Mouse (Mus musculus): ENCODE results near the gene Dok3. TPM values are rescaled to one million over a fixed set of nuclear protein-coding genes. Genes with fewer than 3 reads are reported as not detected.

The Dok3 gene
- total RNA-seq, 2 experiments from 2014 or later, result 1.6 to 3.3 TPM

- DNase-seq, result no peak
Measured at GRCm38 (mm10) chr13:55507877-55508276, 21.2 kb downstream of the Dok3 start.

GRCm38 (mm10) chr13:55506697-55507096, 22.4 kb downstream of the Dok3 start:
- no peak for DNase-seq

- no peak for DNase-seq
Measured at GRCm38 (mm10) chr13:55505810-55506209, 23.3 kb downstream of the Dok3 start.

- DNase-seq, result no peak
Measured at GRCm38 (mm10) chr13:55504390-55504789, 24.7 kb downstream of the Dok3 start.

GRCm38 (mm10) chr13:55502405-55502804, 26.7 kb downstream of the Dok3 start:
- no peak for DNase-seq

GRCm38 (mm10) chr13:55500575-55500974, 28.5 kb downstream of the Dok3 start:
- no peak for DNase-seq

GRCm38 (mm10) chr13:55498906-55499305, 30.2 kb downstream of the Dok3 start:
- no peak for DNase-seq

- no peak for DNase-seq
Measured at GRCm38 (mm10) chr13:55496661-55497060, 32.4 kb downstream of the Dok3 start.

- no peak for DNase-seq
Measured at GRCm38 (mm10) chr13:55495702-55496101, 33.4 kb downstream of the Dok3 start.

- DNase-seq, result peak; percentile 74 to 84
Measured at GRCm38 (mm10) chr13:55494883-55495621, 34.0 kb downstream of the Dok3 start.

- DNase-seq, result no peak
Measured at GRCm38 (mm10) chr13:55494257-55494656, 34.8 kb downstream of the Dok3 start.

- DNase-seq, result peak in 1 of 2 experiments; percentile 55
Measured at GRCm38 (mm10) chr13:55487578-55488498, 41.3 kb downstream of the Dok3 start, which contains the start of gene Dbn1. Gene Dbn1 (minus strand): TSS chr13:55488111.

- peak in 1 of 2 experiments; percentile 50 for DNase-seq
Measured at GRCm38 (mm10) chr13:55486916-55487577, 42.0 kb downstream of the Dok3 start.

- peak in 1 of 2 experiments; percentile 37 for DNase-seq
Measured at GRCm38 (mm10) chr13:55486029-55486794, 42.9 kb downstream of the Dok3 start.

- no peak for DNase-seq
Measured at GRCm38 (mm10) chr13:55484520-55485088, 44.5 kb downstream of the Dok3 start.

GRCm38 (mm10) chr13:55483593-55483992, 45.5 kb downstream of the Dok3 start:
- DNase-seq, result no peak

- DNase-seq, result no peak
Measured at GRCm38 (mm10) chr13:55483071-55483470, 46.0 kb downstream of the Dok3 start.

GRCm38 (mm10) chr13:55482542-55482941, 46.6 kb downstream of the Dok3 start:
- DNase-seq, result peak in 1 of 2 experiments; percentile 28

- no peak for DNase-seq
Measured at GRCm38 (mm10) chr13:55479929-55480328, 49.2 kb downstream of the Dok3 start.

- peak; percentile 51 to 63 for DNase-seq
Measured at GRCm38 (mm10) chr13:55479008-55479407, 50.1 kb downstream of the Dok3 start.

GRCm38 (mm10) chr13:55478036-55478435, 51.1 kb downstream of the Dok3 start:
- DNase-seq, result peak in 1 of 2 experiments; percentile 32
